8 mouse cellular contexts compared by ENCODE assay signal in genomic region chr12:100159261-100159975, GRCm38 (mm10). TPM values are rescaled to one million over a fixed set of nuclear protein-coding genes. Genes with fewer than 3 reads are reported as not detected.
DNase-seq lines count a peak whose midpoint lies in the region; ATAC-seq lines count a peak whose summit lies in the region.

TSS of gene Nrde2 (minus strand) at chr12:100159653.

- peak within 1 kb of the TSS; percentile 67 for H3K9ac ChIP-seq in hindbrain, embryonic 14.5 days

- WGBS in hindbrain, embryonic 14.5 days: under 1% methylated on average over 26 of the region's 26 CpGs

- peak within 1 kb of the TSS; percentile 67 for H3K27ac ChIP-seq in hindbrain, embryonic 14.5 days

- no peaks in the 10 kb centered on the region for H3K27me3 ChIP-seq in hindbrain, embryonic 14.5 days (ENCODE audit: control insufficient read depth, insufficient read depth, low read length)

- H3K4me1 ChIP-seq in hindbrain, embryonic 14.5 days (replicated peaks; ENCODE audit: control insufficient read depth, insufficient read depth, low read length): peaks cover 5% of the 10 kb centered on the region; the same call in 1 of the 2 replicates

- peak; percentile 98 for DNase-seq in R1 (ENCODE audit: low read depth, low spot score)
- DNase-seq in cerebellum, postnatal 25 days: peak; percentile 91 to 92
- peak; percentile 79 to 89 for DNase-seq in frontal cortex, postnatal 25 days (ENCODE audit: low spot score in 2 of 2)
- peak; percentile 88 for DNase-seq in hindbrain, embryonic 14.5 days (ENCODE audit: low spot score)
- DNase-seq in layer of hippocampus, postnatal 36 days: peak; percentile 91
- DNase-seq in lung, postnatal 36 days: peak; percentile 98
- DNase-seq in retina, postnatal 1 day: peak; percentile 97
- peak; percentile 81 to 86 for DNase-seq in urinary bladder, adult 18-20 months (ENCODE audit: low spot score in 2 of 2)

- peak; percentile 99 for ATAC-seq in hindbrain, embryonic 14.5 days (ENCODE audit: low FRiP score)

- peak within 1 kb of the TSS; percentile 49 for H3K4me3 ChIP-seq in hindbrain, embryonic 14.5 days (replicated peaks; ENCODE audit: low read length)

- peak within 1 kb of the TSS; percentile 82 for H3K4me2 ChIP-seq in hindbrain, embryonic 14.5 days (replicated peaks)

- no peaks in the 10 kb centered on the region for H3K9me3 ChIP-seq in hindbrain, embryonic 14.5 days (ENCODE audit: control insufficient read depth, low read length)

- H3K36me3 ChIP-seq in hindbrain, embryonic 14.5 days (replicated peaks; ENCODE audit: control insufficient read depth, insufficient read depth): no peaks in the 10 kb centered on the region

RNA-seq across cellular contexts. Expression of gene Nrde2, which starts in this region (rescaled TPM):
- polyA plus RNA-seq in hindbrain, embryonic 14.5 days (2014; fragmentation: Nextera tagmentation; extraction: Ambion mirVana): 12.0 and 14.0 TPM in 2 replicates
- 10 to 100 TPM; 19.7 to 20.2 TPM for total RNA-seq in layer of hippocampus, postnatal 36 days (2021)

Comparison
In these comparisons a context has a peak if more than half of its experiments do, and no peak if none do; other contexts are left out.
1. Peak in every context shown above with its lines: DNase-seq, ATAC-seq, H3K4me3 ChIP-seq and H3K27ac ChIP-seq.